Mouse (Mus musculus) adrenal gland (tissue): ENCODE results near the gene Fam114a2.

Source experiments
- intact Hi-C: fragments of 180-260 bp; cut with DNase I; formaldehyde crosslinking; loops from one replicate; pipeline ENCODE4 v1.15.1; 2025

Gene Fam114a2

DNA sequence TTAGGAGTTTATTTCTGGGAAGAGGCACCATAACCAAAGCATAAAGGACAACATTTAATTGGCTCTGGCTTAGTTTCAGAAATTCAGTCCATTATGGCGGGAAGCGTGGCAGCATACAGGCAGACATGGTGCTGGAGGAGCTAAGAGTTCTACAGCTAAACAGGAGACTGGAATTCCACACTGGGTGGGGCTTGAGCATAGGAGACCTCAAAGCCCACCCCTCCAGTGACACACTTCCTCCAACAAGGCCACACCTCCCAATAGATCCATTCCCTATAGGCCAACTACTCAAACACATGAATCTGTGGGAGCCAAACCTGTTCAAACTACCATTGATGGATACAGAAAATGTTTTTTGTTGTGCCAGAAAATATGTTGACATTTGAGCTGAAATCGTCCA, 2.8 kb upstream of the Fam114a2 start:
- intact Hi-C loops: no loop called here

DNA sequence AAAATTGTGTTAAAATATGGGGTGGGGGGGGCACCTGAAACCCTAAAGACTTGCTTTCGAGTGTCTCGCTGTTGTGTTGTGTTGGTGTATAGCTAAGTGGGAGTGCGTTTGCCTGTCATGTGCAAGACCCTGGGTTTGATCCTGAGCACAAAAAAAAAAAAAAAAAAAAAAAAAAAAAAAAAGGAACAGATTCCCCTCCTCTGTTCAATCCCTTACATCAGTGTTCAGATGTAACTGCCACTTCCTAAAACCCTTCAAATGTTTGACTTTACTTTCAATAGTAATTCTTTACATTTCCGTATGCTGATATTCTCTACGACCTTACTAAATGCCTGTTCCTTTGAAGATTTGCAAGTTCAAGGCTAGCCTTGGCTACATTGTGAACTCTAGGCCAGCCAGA, 887 bp upstream of the Fam114a2 start:
- intact Hi-C loops: no loop called here

DNA sequence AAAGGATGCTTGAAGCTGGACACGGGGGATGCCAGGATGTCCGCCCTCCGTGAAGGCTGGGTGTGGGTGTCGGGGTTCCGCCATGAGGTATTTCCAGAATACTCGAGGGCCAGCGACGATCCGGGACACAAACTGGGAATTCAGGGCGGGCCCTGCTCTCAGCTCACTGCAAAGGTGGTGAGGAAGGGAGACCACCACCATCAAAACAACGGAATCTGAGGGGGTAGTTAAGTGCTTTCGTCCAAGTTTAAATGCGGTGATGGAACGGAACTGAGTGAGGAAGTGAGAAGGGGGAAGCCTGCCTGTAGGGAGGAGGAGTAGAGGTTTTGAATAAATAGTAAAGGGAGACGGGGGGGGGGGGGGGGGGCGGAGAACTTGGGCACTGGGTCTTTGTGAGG, 333 bp upstream of the Fam114a2 start:
- intact Hi-C loops: no loop called here

DNA sequence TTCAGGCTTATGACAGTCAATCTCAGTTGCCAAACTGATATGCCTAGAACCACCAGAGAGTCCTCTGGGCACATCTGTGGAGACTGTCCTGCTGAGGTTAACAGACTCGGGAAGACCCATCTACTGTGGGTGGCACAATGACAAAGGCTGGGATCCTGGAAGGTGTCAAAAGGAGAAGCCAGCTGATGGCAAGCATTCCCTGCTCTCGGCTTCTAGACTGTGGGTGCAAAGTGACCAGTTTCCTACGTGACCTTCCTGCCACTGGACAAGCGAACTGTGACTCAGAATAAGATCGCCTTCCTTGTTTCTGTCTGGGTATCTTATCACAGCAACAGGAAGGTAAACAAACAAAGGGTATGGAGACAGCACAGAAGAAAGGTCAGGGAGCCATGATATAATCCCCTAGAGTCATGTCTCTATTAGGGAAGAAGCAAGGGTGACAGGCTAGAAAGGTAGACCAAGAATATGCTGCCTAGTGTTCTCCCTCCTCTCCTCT, 1.4 kb downstream of the Fam114a2 start:
- intact Hi-C loops: no loop called here

- intact Hi-C loops: no loop called here
Observed at GRCm38 (mm10) chr11:57515218-57515617, 3.2 kb downstream of the Fam114a2 start.

DNA sequence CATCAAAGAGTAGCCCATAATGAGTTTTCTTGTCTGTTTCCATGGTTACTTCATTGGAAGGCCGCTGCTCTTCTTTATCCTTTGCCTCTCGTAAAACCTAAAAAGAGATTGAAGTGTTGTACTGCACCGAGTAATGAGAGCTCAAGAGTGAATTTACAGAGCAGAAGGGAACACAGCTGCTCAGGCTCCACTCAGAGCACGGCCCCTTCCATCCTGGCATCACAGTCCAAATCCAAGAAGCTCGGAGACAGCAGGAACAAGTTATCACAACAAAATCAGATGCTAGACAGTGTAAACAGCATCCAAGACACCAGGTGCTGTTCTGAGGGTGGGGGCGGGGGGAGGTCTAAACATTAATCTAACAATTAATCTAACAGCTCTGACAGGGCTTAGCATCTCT, 11.5 kb downstream of the Fam114a2 start:
- intact Hi-C loops: no loop called here

GRCm38 (mm10) chr11:57503155-57503554, 15.3 kb downstream of the Fam114a2 start:
- intact Hi-C loops: no loop called here

DNA sequence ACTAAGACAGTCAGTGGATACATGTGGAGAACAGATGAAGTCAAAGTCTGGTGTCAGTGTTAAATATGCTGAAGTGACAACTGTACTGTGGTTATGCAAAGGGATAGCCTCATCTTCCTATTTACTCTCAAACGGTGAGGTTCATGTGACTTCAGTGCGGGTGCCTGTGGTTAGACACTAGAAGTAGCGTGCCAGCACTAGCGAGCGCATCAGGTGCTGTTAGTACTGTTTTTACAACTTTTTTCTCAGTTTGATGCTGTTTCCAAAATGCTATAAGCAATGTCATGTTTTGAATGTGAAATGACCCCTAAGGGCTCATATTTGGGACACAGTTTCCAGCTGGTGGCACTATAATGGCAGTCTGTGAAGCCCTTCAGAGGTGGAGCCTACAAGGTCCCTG, 20.2 kb downstream of the Fam114a2 start:
- intact Hi-C loops: no loop called here

GRCm38 (mm10) chr11:57497701-57498100, 20.7 kb downstream of the Fam114a2 start:
- intact Hi-C loops: no loop called here

DNA sequence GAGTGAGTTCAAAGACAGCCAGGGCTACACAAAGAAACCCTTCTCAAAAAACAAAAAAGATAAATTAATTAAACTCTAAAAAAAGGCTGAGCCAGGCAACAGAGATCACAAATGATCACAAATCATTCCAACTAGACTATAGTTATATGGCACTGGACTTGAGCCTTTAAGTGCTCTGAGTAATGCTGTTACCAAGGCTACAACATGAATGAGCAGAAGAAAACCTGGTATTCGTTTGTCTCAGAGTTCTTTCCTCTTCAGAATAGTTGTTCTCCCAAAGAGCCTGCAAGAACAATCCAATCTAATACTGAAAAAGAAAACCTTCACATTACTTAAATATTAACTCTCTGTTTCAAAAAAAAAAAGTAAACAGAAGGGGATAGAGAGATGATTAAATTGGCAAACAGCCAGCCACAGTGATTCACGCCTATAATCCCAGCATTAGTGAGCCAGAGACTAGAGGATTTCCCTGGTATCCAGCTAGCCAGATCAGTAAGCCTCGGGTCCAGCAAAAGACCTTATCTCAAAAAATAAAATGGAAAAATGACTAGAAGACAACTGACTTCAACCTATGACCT, 21.9 kb downstream of the Fam114a2 start:
- intact Hi-C loops: no loop called here

GRCm38 (mm10) chr11:57488436-57488835, 30.0 kb downstream of the Fam114a2 start:
- intact Hi-C loops: no loop called here

DNA sequence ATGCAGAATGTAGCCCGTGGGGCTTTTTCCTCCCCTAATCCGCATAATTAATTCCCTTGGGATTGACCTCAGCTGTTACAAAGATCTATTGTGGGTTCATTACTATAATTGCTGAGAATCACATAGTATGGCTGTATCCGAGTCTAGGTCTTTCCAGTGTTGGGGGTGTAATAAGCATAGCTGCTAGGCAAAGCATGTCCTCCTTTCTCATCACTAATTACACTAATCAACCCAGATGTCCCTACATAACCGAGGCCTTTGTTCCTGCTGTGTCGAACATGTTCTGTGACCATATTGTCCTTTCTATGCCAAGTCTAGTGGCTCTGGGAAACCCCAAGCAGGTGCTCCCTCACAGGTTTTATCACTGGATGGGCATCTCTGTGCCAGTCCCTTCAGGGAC, 40.3 kb downstream of the Fam114a2 start:
- intact Hi-C loops: loop anchor here (5.0 kb wide), 1 partner anchor 299 kb away; no protein-coding TSS in a partner anchor

- intact Hi-C loops: loop anchor here (5.0 kb wide), 1 partner anchor 302 kb away; no protein-coding TSS in a partner anchor
Observed at GRCm38 (mm10) chr11:57475119-57475518, 43.3 kb downstream of the Fam114a2 start.

DNA sequence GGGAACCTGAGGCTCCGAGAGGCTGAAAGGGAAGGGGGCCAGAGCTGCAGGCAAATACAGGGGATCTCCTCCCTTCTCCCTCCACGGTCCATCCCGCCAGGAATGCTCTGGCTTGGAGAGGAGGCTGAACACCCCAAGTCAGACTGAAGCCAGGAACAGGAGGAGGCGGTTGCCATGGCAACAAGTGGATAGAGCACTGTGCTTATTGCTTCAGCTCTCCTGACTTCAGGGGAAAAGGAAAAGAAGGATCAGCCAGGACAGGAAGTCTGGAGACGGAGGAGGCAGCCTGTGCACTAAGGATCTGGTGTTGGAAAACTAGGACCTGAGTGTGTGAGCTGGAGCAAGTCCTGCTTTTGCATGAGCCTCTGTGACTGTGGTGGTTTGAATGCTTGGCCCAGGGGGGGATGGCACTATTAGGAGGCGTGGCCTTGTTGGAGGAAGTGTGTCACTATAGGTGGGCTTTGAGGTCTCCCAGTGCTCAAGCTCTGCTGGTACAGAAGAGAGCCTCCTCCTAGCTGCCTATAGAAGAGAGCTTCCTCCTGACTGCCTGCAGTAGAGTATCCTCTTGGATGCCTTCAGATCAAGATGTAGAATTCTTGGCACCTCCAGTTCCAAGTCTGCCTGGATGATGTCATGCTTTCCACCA, 44.0 kb downstream of the Fam114a2 start:
- intact Hi-C loops: no loop called here

GRCm38 (mm10) chr11:57470979-57471378, 47.4 kb downstream of the Fam114a2 start:
- intact Hi-C loops: no loop called here

DNA sequence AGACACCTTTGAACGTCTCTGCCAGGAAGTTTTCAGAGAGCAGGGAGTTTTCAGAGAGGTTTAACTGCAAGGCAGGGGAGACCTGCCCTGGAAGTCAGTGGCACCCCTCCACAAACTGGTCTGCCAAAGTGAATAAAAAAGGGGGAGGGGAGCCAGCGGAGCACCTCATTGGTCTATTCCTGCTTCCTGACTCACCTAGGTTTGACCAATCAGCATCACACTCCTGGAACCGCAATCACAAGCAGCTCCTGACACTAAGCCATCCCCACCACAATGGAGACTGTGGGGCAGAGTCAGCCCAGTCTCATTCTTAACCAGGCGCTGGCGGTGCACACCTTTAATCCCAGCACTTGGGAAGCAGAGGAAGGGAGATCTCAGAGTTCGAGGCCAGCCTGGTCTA, 48.4 kb downstream of the Fam114a2 start:
- intact Hi-C loops: no loop called here

- intact Hi-C loops: loop anchor here (5.0 to 10.0 kb wide), 2 partner anchors 1244 to 1336 kb away; no protein-coding TSS in a partner anchor
Observed at GRCm38 (mm10) chr11:57468706-57469105, 49.7 kb downstream of the Fam114a2 start.

DNA sequence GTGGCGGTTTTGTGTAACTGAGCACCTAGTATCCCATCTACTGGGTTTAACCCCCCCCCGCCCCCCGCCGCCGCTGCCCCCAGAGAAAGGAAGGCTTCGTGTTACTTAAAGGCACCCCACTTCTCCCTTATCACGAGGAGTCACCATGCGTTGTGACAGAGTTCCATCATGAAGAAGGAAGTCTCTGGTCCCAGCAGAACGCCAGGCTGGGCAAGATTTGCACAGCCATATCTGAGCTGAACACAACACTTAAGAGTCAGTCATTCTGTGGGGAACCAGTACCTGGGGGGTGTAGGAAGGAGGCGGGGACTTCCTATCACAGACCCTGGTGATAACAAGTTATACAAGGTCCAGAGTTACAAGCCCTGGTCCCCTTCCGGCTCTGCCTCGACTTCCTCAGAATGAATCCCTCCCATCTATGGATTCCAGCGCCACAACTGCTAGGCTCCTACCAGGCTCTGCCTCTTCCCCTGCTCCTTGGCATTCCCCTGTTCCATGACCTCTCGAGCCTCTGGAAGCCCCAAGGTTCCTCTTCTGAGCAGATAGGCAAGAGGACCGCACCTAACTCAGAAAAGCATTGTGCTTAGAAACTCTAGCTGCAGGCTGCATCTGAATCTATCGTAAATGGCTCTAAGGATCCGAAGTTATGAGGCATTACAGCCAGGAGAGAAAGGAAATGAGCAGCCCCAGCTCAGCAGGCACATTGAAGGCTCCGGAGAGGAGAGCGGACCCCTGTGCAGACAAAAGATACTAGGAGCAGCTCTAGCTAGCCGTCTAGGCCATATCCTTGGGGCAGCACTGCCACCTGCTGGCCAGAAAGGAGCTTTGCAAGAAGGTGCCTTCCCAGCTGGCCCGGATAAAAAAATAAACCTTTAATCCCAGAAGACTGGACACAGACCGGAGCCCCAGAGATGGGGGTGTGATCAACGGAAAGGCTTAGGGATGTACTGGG, 51.0 kb downstream of the Fam114a2 start:
- intact Hi-C loops: loop anchor here (5.0 to 10.0 kb wide), 2 partner anchors 1243 to 1335 kb away; no protein-coding TSS in a partner anchor

- intact Hi-C loops: loop anchor here (5.0 to 10.0 kb wide), 2 partner anchors 1241 to 1334 kb away; no protein-coding TSS in a partner anchor
Observed at GRCm38 (mm10) chr11:57465844-57466243, 52.6 kb downstream of the Fam114a2 start.

GRCm38 (mm10) chr11:57465025-57465424, 53.4 kb downstream of the Fam114a2 start:
- intact Hi-C loops: loop anchor here (5.0 to 10.0 kb wide), 2 partner anchors 1240 to 1333 kb away; no protein-coding TSS in a partner anchor

DNA sequence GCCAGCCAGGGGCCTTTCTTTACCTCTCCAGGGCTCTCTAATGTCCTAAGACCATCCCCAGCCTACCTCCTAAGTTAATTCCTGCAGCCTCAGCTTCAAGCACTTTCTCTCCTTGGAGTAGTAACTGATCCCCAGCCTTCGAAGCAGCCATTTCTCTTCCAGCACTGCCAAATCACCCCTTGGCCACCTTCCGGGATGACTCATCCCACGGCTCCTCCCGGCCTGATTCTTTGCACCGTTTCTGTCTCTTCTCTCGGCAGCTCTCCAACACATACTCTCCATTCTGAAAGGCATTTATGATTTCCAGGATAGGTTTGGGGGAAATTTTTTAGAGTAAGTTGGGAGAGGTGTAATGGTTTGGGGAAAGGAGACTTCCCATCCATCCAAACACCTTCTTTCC, 58.7 kb downstream of the Fam114a2 start:
- intact Hi-C loops: loop anchor here (10.0 kb wide), 1 partner anchor 1235 kb away; no protein-coding TSS in a partner anchor
